Mouse (Mus musculus) cerebellum, adult 9-10 months (tissue): ENCODE data around the gene Asgr1.

Experiments used
- DNase-seq: peaks from one replicate; pipeline ENCODE4 v3.0.0; 2022

Gene Asgr1

DNA sequence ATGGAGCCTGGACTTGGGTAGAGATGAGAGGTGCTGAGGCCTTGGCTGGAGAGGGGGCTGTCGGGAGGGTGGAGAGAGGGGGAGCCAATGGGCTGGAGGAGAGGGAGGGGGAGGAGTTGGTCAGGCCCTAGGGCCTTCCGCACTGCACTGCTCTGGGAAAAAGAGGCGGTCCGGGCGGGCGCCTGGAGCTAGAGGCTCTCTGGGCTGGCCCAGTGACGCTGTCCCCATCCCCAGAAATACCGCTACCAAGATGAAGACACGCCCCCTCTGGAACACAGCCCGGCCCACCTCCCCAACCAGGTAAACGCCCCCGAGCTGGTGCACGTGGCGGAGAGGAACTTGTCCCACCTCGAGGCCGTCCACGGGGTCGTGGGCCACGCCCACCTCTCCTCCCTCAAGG, 27.2 kb upstream of the Asgr1 start:
- DNase-seq: peak; percentile 75

DNA sequence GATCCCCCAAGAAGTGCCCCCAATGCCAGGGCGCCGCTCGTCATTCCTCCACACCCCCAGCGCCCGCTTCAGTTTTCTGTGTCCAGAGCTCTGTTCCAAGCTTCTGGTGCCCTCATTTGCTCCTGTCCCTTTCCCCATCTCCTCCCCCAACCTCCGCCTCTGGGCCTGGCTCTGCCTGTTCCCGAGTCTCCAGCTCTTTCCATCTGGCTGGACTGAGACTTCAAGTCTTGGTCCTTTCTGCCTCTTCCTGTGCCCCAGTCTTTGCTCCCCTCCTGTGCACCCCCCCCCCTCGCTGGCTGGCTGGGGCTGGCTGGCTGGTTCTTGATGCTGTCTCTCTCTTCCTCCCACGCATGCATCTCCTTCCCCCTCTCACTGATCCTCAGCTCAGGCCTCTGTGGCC, 26.5 kb upstream of the Asgr1 start:
- DNase-seq: peak; percentile 77

DNA sequence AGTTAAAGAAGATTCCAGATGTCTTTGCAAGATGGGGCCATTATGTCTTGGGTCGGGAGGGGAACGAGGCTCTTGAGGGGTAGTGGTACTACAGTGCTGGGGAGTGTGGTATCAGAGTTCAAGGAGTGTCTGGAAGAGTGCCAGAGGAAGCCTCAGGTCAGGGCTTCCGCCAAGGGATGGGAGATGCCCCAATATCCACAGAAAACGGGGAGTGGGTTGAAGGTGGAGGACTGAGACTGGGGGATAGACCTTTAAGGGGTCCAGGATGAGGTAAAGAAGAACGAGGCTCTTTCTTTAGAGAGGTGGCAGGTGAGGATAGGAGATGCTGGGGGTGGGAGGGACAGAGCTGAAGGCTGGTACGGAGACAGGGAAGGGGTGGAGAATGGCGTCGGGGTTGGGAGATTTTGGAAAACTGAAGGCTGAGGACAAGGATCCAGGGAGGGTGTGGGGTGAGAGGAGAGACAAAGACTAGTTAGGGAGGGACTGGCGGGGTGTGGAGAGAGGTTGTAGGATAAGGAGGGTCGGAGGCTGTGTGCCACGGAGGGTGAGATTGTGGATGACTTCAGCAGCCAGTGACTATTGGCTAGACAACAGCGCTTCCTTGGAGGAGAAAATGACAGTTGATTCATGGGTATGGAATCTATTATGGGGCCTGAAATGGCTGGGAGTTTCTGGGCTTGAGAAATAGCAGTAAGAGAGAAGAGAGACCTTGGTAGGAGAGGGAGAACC, 25.3 kb upstream of the Asgr1 start:
- DNase-seq: peak; percentile 61

DNA sequence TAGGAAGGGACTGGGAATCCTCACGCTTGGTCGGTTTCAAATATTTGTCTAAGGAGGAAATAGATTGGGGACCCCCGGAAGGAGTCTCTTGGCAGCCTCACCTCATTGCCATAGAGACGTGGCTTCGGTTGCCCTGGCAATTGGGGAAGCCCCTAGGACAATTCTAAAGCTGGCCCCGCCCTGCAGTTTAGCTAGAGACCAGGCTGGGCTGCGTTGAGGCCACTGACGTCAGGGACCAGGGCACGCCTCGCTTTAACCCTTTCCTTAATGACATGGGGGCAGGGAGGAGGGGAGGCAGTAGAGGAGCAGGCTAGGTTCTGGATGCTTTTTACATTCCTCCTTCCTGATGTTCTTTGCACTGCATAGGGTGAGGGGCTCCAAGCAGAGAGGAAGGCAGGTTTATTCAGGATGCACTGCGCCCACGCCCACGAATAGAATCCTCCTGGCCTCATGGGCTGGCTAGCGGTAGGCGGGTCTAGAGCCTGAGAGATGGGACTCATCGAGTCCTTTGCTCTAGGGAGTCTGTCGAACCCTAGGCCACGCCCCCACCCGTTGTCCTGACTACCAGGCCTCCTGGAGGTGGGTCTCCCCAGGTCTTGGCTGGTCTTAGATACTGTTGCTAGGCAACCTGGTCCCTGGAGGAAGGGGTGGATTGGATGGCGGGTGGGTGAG, 24.6 kb upstream of the Asgr1 start:
- peak; percentile 76 for DNase-seq

DNA sequence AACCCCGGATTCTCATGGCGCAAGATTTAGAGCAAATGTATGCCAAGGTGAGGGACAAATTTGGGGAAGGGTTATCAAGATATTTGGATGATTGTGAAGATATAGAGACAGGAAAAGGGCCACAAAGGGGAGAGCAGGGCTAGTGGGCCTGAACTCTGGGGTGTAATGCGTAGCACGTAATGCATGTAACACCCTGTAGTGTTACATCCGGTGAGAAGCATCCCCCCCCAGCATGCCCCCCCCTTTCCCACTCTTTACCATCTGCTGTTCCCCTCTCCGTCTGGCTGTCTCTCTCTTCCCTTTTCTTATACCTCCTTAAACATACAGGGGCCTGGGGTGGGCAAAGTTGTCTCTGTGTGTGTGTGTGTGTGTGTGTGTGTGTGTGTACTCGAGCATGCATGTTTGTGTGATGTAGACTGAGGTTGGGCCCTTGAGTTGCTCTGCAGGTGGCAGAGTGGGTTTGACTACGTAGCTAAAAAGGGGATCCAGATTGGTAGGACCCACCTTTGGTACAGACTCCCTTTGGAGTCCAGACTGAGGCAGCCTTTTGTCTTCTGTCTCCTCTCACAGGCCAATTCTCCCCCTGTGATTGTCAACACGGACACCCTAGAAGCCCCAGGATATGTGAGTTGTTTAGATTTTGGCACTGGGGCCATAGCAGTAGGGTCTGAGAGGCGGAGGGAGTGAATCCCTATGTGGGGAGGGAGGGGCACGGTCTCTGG, 23.9 kb upstream of the Asgr1 start:
- no peak for DNase-seq

DNA sequence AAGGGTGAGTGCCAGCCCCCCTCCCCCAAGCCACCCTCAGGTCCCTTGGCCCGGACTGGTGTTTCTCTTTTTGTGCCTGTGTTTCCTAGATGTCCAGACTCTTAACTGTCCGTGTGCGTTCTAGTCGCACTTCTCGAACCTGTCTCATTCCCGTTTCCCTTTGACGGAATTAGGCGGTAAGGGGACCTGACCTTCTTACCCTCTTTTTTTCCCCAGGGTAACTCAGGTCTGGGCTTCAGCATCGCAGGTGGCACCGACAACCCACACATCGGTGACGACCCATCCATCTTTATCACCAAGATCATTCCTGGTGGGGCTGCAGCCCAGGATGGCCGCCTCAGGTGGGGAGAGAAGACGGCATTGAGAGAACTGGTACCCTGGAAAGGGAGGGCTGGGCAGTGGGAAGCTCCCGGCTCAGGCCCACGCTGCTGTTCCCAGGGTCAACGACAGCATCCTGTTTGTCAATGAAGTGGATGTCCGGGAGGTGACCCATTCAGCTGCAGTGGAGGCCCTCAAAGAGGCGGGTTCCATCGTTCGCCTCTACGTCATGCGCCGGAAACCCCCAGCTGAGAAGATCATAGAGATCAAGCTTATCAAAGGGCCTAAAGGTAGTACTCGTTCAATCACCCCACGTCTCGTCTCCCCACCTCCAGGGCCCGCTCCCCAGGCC, 23.1 kb upstream of the Asgr1 start:
- DNase-seq: no peak

DNA sequence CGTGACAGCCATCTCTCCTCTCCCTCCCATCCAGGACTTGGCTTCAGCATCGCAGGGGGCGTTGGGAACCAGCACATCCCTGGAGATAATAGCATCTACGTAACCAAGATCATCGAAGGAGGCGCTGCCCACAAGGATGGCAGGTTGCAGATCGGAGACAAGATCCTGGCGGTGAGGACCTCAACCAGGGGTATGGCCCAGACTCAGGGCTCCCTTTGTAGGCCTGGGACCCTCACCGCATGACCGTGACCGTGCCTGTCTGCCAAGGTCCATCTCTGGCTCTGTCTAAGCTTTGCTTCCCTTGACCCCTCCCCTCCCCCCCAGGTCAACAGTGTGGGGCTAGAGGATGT, 22.6 kb upstream of the Asgr1 start:
- DNase-seq: no peak

DNA sequence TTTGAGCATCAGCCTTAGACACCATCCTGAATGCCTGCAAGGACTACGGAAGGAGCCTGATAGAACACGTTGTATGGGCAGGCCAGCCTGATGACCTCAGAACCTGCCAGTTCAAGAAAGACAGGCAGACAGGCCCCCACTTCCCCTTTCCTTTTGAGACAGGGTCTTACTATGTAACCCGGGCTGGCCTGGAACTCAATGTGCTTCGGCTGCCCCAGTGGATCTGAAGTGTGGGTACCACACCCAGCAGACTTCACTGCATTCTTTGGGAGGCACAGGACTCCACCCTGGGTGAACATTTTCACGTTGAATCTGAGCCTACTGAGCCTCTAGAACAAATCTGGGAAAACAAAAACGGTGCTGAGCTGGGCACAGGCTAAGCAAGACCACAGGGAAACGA, 15.7 kb upstream of the Asgr1 start:
- DNase-seq: no peak

DNA sequence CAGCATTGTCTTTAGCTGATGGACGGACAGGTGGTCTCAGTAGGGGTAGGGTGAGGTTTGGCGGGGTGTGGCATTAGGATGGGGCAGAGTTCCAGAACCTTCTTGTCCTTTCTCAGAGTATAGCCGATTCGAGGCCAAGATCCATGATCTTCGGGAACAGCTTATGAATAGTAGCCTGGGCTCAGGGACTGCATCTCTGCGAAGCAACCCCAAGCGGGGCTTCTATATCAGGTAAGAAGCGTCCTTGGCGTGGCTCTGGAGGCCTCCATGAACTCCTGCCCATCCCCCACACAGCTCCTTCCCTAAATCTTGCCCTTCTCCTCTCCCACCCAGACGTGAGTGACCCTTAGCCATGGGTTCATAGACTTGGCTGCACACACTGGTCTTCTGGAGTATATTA, 14.3 kb upstream of the Asgr1 start:
- no peak for DNase-seq

DNA sequence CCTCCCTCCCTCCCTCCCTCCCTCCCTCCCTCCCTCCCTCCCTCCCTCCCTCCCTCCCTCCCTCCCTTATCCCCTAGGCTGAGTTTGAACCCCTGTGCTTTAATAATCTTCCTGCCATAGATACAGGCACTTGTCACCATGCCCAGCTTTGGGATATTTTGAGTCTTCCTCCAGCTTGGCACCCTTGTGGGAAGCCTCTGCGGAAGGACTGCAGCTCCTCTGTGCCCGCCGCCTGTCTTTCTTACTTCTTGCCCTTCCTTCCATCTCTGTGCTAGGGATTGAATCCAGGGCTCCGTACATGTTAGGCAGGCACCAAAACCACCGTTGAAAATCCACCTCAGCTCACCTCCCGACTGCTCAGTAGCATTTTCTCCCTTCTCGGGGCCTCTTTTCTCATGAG, 13.7 kb upstream of the Asgr1 start:
- no peak for DNase-seq

DNA sequence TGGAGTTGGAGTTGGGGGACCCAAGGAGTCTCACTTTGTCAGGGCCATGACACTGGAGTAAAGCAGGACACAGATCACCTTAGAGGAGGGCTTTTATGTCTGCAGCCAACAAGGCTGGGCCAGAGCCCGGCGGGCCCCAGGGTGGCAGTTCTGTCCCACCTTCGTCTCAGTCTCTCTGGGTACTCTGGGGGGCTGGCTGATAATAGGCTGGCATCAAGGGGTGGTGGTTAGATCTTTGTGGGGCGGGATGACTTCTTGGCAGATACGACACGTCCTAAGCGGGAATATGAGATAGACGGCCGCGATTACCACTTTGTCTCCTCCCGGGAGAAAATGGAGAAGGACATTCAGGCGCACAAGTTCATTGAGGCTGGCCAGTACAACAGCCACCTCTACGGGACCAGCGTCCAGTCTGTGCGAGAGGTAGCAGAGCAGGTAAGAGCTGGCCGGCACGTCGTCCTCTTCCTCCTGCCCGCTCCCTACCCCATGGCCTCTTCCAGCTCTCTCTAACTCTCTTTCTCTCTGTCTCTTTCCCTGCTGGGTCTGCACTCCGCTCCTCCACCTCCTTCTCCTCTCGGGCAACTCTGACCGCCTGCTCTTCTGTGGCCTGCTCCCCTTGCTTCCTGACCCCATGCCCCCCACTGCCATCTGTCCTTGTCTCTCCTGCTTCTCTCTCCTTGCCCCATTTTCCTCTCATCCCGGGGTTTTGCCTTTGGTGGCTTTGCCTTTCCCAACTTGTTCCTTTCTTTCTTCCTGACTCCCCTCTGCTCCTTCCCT, 11.4 kb upstream of the Asgr1 start:
- no peak for DNase-seq

DNA sequence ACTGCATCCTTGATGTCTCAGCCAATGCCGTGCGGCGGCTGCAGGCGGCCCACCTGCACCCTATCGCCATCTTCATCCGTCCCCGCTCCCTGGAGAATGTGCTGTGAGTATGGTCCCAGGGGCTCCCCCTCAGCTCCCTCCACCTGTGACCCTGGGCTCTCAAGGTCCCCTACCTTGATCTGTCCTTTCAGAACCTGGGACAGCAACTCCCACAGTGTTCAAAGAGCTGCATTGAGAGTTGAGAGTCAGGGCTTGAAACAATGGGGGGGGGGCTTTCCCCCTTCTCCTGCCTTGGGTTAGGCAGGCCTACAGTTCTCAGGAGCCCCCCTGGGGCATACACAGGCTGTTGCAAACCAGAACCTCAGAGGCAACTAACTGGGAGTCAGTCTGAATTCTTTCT, 10.2 kb upstream of the Asgr1 start:
- no peak for DNase-seq

DNA sequence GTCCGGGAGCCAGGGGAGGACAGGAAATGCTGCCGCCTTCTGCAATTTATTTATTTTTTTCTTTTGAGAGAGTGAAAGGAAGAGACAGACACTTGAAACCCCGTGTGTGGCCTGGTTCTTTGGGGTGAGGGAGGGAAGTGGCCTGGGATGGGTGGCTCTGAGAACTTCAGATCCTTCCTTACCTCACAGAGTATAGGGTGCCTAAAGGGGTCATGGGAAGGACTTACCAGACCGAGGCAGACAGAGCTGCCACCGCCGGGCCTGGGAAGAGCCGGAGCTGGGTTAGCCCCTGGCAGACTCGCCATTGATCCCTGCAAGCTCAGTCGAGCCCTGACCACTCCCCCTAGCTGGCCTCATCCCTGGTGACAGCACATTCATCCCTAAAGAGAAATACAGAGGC, 8.4 kb upstream of the Asgr1 start:
- no peak for DNase-seq

DNA sequence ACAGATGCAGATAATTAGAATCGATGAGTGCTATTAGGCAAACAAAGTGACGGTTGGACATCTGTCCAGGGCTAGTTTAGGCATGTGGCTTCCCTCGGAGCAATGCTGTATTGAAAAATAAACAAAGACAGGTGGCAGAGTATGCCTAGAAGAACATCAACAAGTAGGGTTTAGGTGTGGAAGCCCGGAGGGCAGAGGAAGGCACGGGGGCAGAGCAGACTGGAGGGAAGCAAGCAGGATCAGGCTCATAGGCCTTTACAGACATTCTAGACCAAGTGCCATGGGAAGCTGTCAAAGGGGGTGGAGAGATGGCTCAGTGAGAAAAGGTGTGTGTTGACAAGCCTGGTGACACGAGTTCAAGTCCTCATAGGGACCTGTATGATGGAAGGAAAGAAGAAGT, 4.5 kb upstream of the Asgr1 start:
- peak; percentile 14 for DNase-seq

DNA sequence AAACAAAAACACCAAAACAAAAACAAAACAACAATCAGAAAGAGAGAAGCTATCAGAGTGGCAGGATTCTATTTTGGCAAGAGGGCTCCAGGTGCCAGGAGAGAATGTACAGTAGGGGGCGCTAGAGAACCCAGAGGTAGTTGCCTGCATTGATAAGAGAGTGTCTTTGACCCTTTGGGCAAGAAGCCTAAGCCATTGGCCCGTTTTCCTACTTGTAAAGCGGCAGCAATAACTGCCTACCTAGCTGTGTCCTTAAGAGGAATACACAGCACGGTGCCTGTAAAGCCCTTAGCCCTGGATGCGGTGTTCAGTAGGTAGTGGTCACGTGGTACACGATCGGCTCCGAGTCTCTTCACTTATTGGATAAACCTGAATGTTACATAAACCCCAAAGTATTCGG, 4.1 kb upstream of the Asgr1 start:
- peak; percentile 30 for DNase-seq

DNA sequence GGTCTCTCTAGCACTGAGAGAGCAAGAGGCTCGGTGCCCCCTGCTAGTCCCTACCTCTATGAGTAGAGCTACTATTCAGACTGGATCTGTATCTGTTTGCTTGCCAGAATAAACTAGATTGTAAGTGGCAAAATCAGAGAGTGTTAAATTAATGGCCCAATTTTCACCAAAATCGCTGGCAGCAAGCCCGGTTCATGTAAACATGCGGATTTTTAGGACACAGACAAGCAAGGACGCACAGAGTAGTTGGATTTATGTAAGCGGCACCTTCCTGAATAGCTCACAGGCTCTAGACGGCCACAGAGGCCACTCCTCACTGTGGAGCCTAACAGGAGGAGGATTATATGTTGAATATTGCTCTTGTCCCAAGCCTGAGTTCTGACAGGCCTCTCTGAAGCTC, 729 bp upstream of the Asgr1 start:
- no peak for DNase-seq

DNA sequence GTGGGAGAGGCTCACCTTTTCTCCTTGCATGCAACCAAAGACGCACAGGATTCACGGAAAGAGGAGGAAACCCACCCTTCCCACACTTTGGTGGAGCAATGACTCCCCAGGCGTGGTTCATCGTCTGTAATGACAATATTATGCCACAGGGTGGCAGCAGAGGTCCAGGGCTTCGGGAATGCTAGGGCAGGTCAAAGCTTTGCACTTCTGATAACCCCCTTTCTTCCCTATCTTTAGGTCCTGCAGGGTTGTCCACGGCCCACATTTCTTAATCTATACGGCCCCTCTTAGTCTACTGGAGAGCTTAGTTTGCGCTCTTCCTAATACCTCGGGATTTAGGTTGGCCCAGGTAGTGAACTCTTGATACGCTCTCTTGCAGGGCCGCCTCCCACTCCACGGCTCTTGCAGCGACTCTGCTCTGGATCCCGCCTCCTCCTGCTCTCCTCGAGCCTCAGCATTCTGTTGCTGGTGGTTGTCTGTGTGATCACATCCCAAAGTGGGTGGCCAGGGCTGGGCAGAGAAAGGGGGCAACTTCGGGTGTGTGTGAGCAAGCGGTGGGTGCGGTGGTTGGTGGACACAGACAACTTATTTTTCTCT, 1.8 kb downstream of the Asgr1 start:
- DNase-seq: peak; percentile 77

DNA sequence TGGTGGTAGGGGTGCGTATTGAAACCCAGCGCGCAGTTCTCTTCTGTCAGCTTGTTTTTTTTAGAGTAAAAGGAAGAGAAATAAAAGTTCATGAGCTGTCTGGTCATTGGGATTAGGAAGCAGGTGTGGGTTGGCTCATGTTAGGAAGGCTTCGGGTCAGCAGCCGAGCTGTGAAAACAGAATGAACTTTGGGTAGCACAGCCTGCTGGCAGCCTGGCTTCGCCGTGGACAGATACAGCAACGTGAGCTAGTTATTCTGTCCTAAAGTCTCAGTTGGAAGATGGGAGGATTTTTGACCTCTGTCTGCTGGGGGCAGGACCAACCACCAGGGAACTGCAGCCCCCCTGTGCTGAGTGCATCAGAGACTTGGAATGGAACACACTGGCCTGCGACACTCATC, 3.9 kb downstream of the Asgr1 start:
- DNase-seq: no peak

DNA sequence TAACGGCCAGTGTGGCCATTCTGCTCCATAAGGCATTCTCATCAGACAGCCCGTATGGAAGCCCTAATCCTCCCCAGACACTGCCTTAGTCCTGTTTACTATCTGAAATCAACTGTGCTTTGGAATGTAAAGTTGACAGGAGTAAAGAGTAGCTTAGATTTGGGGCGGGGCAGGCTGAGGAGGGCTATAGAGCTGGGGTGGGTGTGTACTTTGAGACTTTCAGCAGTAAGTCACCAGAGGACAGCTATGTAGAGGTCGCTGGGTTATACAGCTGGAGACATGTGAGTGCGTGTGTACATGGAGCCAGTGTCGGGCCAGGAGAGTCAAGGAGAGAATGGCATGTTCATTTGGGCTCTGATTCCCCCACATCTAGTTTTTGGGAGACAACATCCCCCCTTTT, 6.0 kb downstream of the Asgr1 start:
- no peak for DNase-seq

DNA sequence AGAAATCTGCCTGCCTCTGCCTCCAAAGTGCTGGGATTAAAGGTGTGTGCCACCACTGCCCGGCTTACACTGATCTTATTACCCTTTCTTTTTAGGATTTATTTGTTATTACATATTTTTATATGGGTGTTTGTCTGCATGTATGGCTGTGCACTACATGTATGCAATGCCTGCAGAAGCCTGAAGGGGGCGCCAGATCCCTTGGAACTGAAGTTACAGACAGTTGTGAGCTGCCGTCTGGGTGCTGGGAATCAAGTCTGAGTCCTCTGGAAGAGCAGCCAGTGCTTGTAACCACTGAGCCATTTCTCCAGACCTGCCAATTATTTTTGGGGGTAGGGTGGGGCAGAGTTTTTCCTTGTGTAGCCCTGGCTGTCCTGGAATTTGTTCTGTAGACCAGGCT, 9.2 kb downstream of the Asgr1 start:
- DNase-seq: no peak

DNA sequence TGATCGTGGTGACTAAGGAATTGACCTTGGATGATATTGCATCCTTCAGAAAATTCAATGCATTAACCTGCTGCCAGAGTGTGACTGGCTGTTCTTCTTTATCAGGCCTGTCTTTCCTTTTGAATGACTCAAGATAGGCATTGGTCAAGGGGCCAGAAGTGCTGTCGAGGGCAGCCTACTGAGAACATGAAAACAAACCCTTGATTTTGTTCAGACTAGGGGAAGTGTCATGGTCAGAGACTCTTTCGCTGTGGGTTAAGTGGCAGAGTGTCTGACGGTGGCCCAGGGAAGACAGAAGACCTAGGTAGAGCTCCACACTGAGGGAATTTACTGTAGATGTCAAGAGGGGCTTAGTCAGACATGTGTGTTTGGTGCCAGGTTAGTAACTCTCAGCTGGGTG, 12.8 kb downstream of the Asgr1 start:
- no peak for DNase-seq

DNA sequence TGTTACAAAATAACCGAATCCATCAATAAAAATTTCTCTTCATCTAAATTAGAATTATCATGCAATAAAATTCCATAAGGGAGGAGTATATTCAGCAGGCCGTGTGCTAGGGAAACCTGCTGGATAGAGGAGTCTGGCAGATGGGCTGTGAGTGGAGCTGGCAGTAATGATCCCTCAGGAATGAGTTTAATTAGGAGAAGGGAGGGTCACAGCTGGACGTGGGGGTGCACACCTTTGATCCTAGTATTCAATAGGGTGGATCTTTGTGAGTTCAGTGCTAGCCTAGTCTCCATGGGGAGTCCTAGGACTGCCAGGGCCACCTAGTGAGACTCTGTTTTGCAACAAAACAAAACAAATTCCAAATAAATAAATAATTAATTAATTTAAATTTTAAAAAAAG, 14.4 kb downstream of the Asgr1 start:
- DNase-seq: no peak

DNA sequence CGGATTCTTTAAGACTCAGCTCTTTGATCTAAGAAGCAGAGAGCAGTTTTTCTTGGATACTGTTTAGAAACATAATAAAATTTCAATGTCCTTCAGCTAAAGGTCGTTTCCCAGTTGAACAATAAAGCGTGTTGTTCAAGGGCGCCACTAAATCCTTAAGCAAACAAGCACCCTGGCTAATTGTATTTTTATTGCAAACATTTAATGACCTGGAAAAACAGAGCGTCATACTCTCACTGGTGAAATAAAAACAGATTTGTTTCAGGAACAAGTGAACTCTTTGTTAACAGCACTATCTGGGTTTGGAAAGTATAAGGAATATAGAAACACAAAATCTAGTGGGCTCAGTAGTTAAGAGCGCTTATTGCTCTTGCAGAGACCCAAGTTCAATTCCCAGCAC, 16.2 kb downstream of the Asgr1 start:
- DNase-seq: no peak
